Mouse (Mus musculus): ENCODE results near the gene Igf2bp3.

DNA sequence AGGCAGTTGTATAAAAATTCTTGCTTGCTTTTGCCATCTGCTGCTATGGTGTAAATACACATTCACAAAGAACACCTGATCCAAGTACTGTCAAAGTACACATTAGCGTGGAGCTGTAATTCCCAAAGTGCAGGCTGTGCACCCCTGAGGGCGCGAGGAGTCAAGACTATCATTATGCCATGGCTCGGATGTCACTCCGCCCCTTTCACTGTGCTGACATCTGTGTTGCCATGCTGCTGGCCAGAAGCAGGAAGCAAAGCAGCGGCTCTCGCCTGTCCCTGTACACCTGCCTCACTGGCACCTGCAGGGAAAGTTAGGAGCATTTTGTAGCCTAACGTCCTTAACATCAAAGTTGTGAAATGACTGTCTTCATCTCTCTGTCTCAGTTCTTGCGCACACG lies 19.6 kb downstream of the Igf2bp3 start:
- no peak for TF ChIP-seq EP300 (optimal IDR thresholded peaks at IDR 0.05)
- no peak for TF ChIP-seq CTCF (IDR thresholded peaks at IDR 0.05; ENCODE audit: low read depth)
